Mouse (Mus musculus): ENCODE measurements around the gene Rps6ka1. TPM values are rescaled to one million over a fixed set of nuclear protein-coding genes. Genes with fewer than 3 reads are reported as not detected.
"Not testable (repeated sequence)": the region's sequence is repeated elsewhere in the genome, so short reads cannot be mapped to it uniquely, and the experiment has no call there.

The Rps6ka1 gene
- polyA plus RNA-seq (2015; fragmentation: Nextera tagmentation; extraction: Ambion mirVana), result 69.9 and 79.4 TPM in 2 replicates

DNA sequence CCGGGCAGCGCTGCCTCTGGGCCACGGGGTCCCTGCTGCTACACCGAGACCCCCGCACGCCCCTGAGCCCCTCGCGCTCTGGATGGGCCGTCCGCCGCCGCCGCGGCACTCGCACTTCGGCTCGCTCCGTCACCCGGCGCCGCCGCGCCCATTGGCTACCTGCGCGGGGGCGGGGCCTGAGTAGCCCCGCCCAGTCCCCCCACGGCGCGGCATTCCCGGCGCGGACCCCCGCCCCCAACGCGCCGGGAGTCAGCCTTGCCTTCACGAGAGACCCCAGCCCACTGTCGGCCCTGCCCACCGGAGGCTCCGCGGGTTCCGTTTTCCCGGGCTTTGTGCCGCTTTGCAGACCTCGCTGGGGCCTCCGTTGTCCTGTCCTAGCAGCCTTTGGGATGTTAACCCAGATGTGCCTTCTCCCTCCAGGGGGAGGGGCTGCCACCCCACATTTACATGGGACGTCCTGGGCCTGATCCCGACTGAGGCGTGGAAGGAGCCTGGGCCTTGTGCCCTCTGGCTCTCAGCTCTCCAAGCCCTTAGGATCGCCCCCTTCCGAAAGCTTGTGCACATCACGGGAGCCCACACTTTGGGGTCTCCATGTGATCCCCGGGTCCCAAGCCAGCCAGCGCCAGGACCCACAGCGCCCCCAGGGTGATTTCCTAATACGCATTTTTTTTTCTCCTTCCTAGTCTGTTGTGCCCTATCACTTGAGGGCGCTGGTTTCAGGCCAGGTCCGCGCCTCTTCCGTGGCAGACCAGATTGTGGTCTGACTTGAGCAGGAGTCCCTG, at the start of gene Rps6ka1:
TSS of gene Rps6ka1 (minus strand) at position 126 of the 782 bp plus-strand sequence.
- peaks cover 27% of the 10 kb centered on the region for H3K27me3 ChIP-seq (ENCODE audit: control insufficient read depth, insufficient read depth, low read depth, low read length)
- ATAC-seq (ENCODE audit: low read depth), result peak; percentile 76
- H3K9ac ChIP-seq (ENCODE audit: low read depth, low read length), result peak within 1 kb of the TSS; percentile 65
- peak within 1 kb of the TSS; percentile 89 for H3K4me2 ChIP-seq (ENCODE audit: low read depth, low read length)
- peak within 1 kb of the TSS; percentile 68 for H3K4me3 ChIP-seq (ENCODE audit: low read depth, low read length)
- under 1% methylated on average over 46 of the region's 61 CpGs for WGBS (ENCODE audit: insufficient replicate concordance)
- H3K36me3 ChIP-seq (ENCODE audit: control insufficient read depth, insufficient read depth), result no peaks in the 10 kb centered on the region
- H3K27ac ChIP-seq (ENCODE audit: low read length), result peak within 1 kb of the TSS; percentile 48
- H3K9me3 ChIP-seq (replicated peaks; ENCODE audit: control insufficient read depth, low read length), result no peaks in the 10 kb centered on the region
- H3K4me1 ChIP-seq (ENCODE audit: control insufficient read depth, low read depth, low read length), result peaks cover 12% of the 10 kb centered on the region

DNA sequence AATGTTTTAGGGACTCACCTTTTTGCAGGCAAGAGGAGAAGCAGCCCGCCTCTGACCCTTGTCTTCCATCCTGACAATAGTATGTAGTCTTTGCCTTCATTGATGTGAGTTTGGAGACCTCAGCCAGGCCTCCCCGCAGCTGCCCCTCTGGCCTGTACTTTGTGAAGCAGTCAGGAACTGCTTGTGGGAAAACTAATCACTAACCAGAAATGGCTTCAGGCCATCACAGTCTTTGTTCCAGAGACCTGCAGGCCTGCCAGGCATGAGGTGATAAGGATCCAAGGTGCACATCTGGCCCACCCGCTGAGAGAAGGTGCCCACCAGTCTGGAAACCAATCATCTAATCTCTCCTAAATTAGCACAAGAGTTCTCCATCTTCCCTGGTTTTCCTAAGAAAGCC, 44.2 kb upstream of the Rps6ka1 start:
- Histone ChIP-seq H3K27ac (ENCODE audit: low read length) (no peak overlapping the region), H3K36me3 (ENCODE audit: control insufficient read depth, insufficient read depth) (no peaks in the 10 kb centered on the region), H3K9ac (ENCODE audit: low read depth, low read length) (no peak overlapping the region), H3K4me3 (ENCODE audit: low read depth, low read length) (no peak overlapping the region), H3K27me3 (ENCODE audit: control insufficient read depth, insufficient read depth, low read depth, low read length) (no peaks in the 10 kb centered on the region), H3K4me1 (ENCODE audit: control insufficient read depth, low read depth, low read length) (peaks cover 6% of the 10 kb centered on the region; the same call in 1 of the 2 replicates), H3K9me3 (replicated peaks; ENCODE audit: control insufficient read depth, low read length) (no peaks in the 10 kb centered on the region), H3K4me2 (ENCODE audit: low read depth, low read length) (no peak overlapping the region)
- ATAC-seq (ENCODE audit: low read depth), result no peak
- 53% methylated on average over 3 of the region's 3 CpGs for WGBS (ENCODE audit: insufficient replicate concordance)

DNA sequence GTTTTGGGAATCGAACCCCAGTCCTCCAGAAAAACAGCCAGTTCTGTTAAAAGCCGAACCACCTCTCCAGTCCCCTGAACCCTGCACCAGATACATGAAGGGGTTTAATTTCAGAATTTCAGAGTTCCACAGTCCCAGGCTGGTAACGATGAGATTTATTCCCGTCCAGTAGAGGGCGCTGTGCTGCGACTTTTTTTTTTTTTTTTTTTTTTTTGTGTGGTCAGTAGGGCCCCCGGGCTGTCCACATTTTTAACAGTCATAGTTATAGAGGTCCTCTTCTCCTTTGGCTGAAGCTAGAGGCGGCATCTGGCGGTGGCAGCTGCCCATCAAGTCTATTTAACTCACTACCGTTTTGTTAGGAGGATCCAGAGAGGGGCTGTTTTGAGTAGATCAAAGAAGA, 43.8 kb upstream of the Rps6ka1 start:
- no peak overlapping the region for H3K9ac ChIP-seq (ENCODE audit: low read depth, low read length)
- no peaks in the 10 kb centered on the region for H3K9me3 ChIP-seq (replicated peaks; ENCODE audit: control insufficient read depth, low read length)
- no peak overlapping the region for H3K27ac ChIP-seq (ENCODE audit: low read length)
- H3K27me3 ChIP-seq (ENCODE audit: control insufficient read depth, insufficient read depth, low read depth, low read length), result no peaks in the 10 kb centered on the region
- WGBS (ENCODE audit: insufficient replicate concordance), result 7% methylated on average over 10 of the region's 10 CpGs
- H3K4me2 ChIP-seq (ENCODE audit: low read depth, low read length), result no peak overlapping the region
- no peak overlapping the region for H3K4me3 ChIP-seq (ENCODE audit: low read depth, low read length)
- H3K36me3 ChIP-seq (ENCODE audit: control insufficient read depth, insufficient read depth), result no peaks in the 10 kb centered on the region
- peaks cover 6% of the 10 kb centered on the region; the same call in 1 of the 2 replicates for H3K4me1 ChIP-seq (ENCODE audit: control insufficient read depth, low read depth, low read length)
- ATAC-seq (ENCODE audit: low read depth), result no peak

DNA sequence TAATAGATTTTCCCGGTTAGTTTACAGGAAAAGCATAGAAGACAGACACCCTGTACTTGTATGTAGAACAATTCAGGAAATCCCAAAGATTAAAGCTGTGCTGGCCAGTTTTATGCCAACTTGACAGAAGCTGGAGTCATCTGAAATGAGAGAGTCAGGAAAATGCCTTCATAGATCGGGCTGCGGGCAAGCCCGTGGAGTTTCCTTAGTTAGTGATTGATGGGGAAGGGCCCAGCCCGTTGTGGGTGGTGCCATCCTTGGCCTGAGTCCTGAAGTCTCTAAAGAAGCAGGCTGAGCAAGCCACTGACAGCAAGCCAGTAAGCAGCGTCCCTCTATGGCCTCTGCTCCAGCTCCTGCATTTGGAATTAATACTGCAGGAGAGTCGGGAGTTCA, 41.7 kb upstream of the Rps6ka1 start:
- peak overlapping the region; percentile 34; the same call in 1 of the 2 replicates for H3K4me2 ChIP-seq (ENCODE audit: low read depth, low read length)
- peak overlapping the region; percentile 5; the same call in 1 of the 2 replicates for H3K4me3 ChIP-seq (ENCODE audit: low read depth, low read length)
- 0 out of 2 replicates have a peak, but pooled peaks have one; percentile 13 for ATAC-seq (ENCODE audit: low read depth)
- H3K9ac ChIP-seq (ENCODE audit: low read depth, low read length), result no peak overlapping the region
- H3K27ac ChIP-seq (ENCODE audit: low read length), result peak overlapping the region; percentile 16
- H3K36me3 ChIP-seq (ENCODE audit: control insufficient read depth, insufficient read depth), result no peaks in the 10 kb centered on the region
- H3K9me3 ChIP-seq (replicated peaks; ENCODE audit: control insufficient read depth, low read length), result no peaks in the 10 kb centered on the region
- WGBS (ENCODE audit: insufficient replicate concordance), result 9% methylated on average over 7 of the region's 7 CpGs
- peaks cover 6% of the 10 kb centered on the region; the same call in 1 of the 2 replicates for H3K4me1 ChIP-seq (ENCODE audit: control insufficient read depth, low read depth, low read length)
- no peaks in the 10 kb centered on the region for H3K27me3 ChIP-seq (ENCODE audit: control insufficient read depth, insufficient read depth, low read depth, low read length)

DNA sequence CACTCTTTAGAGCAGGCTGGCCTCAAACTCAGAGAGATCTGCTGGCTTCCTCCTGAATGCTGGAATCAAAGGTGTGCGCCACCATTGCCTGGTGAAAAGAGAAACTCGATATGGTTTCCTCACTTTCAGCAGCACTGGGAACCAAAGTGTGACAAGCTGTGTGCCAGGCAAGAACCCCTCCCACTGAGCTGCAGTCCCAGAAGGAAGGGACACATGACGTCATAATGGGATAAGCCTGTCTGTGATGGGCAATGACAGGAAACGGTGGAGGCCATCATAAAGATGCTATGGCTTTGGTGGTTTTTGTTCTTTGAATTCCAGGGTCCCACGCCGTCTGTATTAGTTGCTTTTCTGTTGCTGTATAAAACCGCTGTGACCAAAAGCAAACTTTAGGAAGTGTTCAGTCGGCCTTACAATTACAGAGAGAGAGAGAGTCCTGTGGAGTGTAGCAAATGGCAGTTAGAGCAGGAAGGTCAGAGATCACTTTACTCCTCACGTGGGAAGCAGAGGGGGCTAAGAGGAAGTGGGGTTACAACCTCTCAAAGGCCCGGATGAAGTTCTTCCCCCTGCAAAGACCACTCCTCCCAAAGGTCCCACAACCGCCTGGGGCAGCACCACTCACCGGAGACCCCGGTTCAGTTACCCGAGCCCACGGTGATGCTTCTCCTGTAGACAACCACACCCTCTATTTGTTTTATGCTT, 41.1 kb upstream of the Rps6ka1 start:
- H3K27ac ChIP-seq (ENCODE audit: low read length), result peak overlapping the region; percentile 16
- WGBS (ENCODE audit: insufficient replicate concordance), result 15% methylated on average over 15 of the region's 15 CpGs
- peaks cover 6% of the 10 kb centered on the region; the same call in 1 of the 2 replicates for H3K4me1 ChIP-seq (ENCODE audit: control insufficient read depth, low read depth, low read length)
- ATAC-seq (ENCODE audit: low read depth), result peak; percentile 32; the same call in 1 of the 2 replicates
- H3K36me3 ChIP-seq (ENCODE audit: control insufficient read depth, insufficient read depth), result no peaks in the 10 kb centered on the region
- peak overlapping the region; percentile 34; the same call in 1 of the 2 replicates for H3K4me2 ChIP-seq (ENCODE audit: low read depth, low read length)
- H3K4me3 ChIP-seq (ENCODE audit: low read depth, low read length), result peak overlapping the region; percentile 5; the same call in 1 of the 2 replicates
- no peaks in the 10 kb centered on the region for H3K27me3 ChIP-seq (ENCODE audit: control insufficient read depth, insufficient read depth, low read depth, low read length)
- H3K9me3 ChIP-seq (replicated peaks; ENCODE audit: control insufficient read depth, low read length), result no peaks in the 10 kb centered on the region
- H3K9ac ChIP-seq (ENCODE audit: low read depth, low read length), result no peak overlapping the region

DNA sequence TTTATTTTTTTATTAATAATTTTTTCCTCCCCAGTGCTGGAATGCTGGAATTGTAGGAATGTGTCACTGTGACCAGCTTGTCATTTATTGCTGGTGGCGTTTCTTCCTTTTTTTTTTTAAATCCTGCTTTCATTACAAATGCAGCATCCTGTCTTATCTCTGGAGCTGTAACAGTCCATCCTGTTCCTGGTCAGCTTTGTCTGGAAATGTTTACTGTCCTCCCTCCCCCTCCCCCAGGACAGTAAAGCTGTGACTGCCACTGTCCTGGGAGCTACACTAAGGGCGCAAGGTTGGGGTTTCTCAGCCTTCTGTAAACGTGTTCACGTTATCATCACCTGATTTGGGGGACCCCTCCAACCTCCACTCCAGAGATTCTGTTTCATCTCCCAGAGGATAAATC, 37.6 kb upstream of the Rps6ka1 start:
- no peak for ATAC-seq (ENCODE audit: low read depth)
- peaks cover 2% of the 10 kb centered on the region; the same call in 1 of the 2 replicates for H3K4me1 ChIP-seq (ENCODE audit: control insufficient read depth, low read depth, low read length)
- H3K4me3 ChIP-seq (ENCODE audit: low read depth, low read length), result no peak overlapping the region
- 39% methylated on average over 4 of the region's 4 CpGs for WGBS (ENCODE audit: insufficient replicate concordance)
- no peaks in the 10 kb centered on the region for H3K27me3 ChIP-seq (ENCODE audit: control insufficient read depth, insufficient read depth, low read depth, low read length)
- H3K9ac ChIP-seq (ENCODE audit: low read depth, low read length), result no peak overlapping the region
- no peak overlapping the region for H3K27ac ChIP-seq (ENCODE audit: low read length)
- H3K36me3 ChIP-seq (ENCODE audit: control insufficient read depth, insufficient read depth), result no peaks in the 10 kb centered on the region
- H3K4me2 ChIP-seq (ENCODE audit: low read depth, low read length), result no peak overlapping the region
- H3K9me3 ChIP-seq (replicated peaks; ENCODE audit: control insufficient read depth, low read length), result no peaks in the 10 kb centered on the region

DNA sequence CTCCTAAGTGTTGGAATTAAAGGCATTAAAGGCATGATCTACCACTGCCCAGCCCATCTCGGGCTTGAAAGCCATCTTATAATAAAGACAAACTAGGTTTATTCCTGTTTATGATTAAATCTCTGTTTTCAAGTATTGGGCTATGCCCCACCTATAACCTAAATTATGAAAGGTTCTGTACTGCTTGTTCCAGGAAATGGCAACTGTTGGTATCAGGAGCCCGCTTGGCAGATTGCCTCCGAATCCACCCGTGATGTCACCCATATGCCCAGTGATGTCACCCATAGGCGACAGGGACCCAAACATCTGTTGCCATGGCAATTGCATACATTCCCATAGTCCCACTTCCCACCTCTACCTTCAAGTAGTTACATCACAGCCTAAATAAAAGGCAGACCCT, 36.1 kb upstream of the Rps6ka1 start:
- no peaks in the 10 kb centered on the region for H3K27me3 ChIP-seq (ENCODE audit: control insufficient read depth, insufficient read depth, low read depth, low read length)
- H3K9me3 ChIP-seq (replicated peaks; ENCODE audit: control insufficient read depth, low read length), result no peaks in the 10 kb centered on the region
- no peak overlapping the region for H3K4me3 ChIP-seq (ENCODE audit: low read depth, low read length)
- no peak overlapping the region for H3K9ac ChIP-seq (ENCODE audit: low read depth, low read length)
- H3K36me3 ChIP-seq (ENCODE audit: control insufficient read depth, insufficient read depth), result no peaks in the 10 kb centered on the region
- H3K4me2 ChIP-seq (ENCODE audit: low read depth, low read length), result no peak overlapping the region
- no peak overlapping the region for H3K27ac ChIP-seq (ENCODE audit: low read length)
- peaks cover 2% of the 10 kb centered on the region; the same call in 1 of the 2 replicates for H3K4me1 ChIP-seq (ENCODE audit: control insufficient read depth, low read depth, low read length)
- WGBS (ENCODE audit: insufficient replicate concordance), result 75% methylated on average over 5 of the region's 5 CpGs
- ATAC-seq (ENCODE audit: low read depth), result no peak

DNA sequence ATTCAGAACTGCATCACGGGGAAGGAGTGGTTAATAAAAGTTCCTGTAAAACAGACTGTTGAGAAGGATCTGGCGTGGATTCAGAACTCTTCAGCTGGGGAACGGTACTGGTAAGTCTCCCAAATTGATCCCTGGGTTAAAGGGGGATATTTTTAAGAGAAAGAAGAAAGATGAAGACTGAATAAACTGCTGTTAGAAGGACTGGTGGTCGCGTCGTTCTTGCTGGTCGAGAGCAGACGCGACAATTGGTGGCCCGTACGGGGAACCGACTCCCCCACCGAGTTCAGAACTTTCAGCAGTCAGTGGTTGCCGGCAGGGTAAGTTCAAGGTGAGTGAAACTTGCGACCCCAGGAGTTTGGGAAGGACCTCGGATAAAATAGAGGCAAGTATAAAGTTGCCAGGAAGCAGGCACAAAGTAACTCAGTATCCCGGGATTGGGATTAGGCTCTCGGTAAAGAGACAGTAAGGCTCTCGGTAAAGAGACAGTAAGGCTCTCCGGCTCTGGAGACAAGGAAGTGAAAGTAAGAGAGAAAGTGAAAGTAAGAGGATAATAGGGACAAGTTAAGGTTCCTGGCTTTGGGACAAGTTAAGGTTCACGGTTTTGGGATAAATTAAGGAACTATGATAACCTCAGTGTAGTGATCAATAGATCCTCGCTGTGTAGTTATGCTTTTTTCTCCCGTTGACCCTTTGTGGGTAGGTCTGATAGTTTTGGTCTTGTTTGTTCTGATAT, 30.7 kb upstream of the Rps6ka1 start:
- not testable (repeated sequence) for H3K36me3 ChIP-seq (ENCODE audit: control insufficient read depth, insufficient read depth); H3K4me1 ChIP-seq (ENCODE audit: control insufficient read depth, low read depth, low read length); H3K27me3 ChIP-seq (ENCODE audit: control insufficient read depth, insufficient read depth, low read depth, low read length); H3K4me2 ChIP-seq (ENCODE audit: low read depth, low read length); H3K9me3 ChIP-seq (replicated peaks; ENCODE audit: control insufficient read depth, low read length); H3K4me3 ChIP-seq (ENCODE audit: low read depth, low read length); H3K27ac ChIP-seq (ENCODE audit: low read length); ATAC-seq (ENCODE audit: low read depth); H3K9ac ChIP-seq (ENCODE audit: low read depth, low read length)
- 75% methylated on average over 14 of the region's 23 CpGs for whole genome bisulfite sequencing (ENCODE audit: insufficient replicate concordance)
